Mouse (Mus musculus) ES-E14 (cell line): ENCODE measurements around the gene Kdm4b.

ENCODE experiments used
- HCFC1 ChIP-seq: IDR thresholded peaks from 2 replicates; pipeline ENCODE4 v1.6.1; 2012; ENCODE audit warnings: low read length, inconsistent platforms, borderline replicate concordance; ENCODE audit not compliant: insufficient read depth
- MAFK ChIP-seq: IDR thresholded peaks from 2 replicates; pipeline ENCODE4 v1.6.1; 2014; ENCODE audit warnings: mild to moderate bottlenecking, low read depth, low read length, inconsistent platforms; ENCODE audit not compliant: insufficient read depth
- ZNF384 ChIP-seq: IDR thresholded peaks from 2 replicates; pipeline ENCODE4 v1.6.1; 2012; ENCODE audit warnings: low read depth, low read length, inconsistent platforms

- TF ChIP-seq HCFC1 (no peak), ZNF384 (no peak), MAFK (no peak)
These were observed 49.0 kb upstream of the Kdm4b start, which contains the start of gene Ticam1 for GRCm38 (mm10) chr17:56276643-56277566.
